Mouse (Mus musculus) limb, embryonic 10.5 days (tissue): Measurements from ENCODE around the gene Dennd5a. TPM values are rescaled to one million over a fixed set of nuclear protein-coding genes. Genes with fewer than 3 reads are reported as not detected.
A peak's percentile ranks its signal among the peaks of the same experiment; 100 is the strongest.
"Not testable (repeated sequence)": the region's sequence is repeated elsewhere in the genome, so short reads cannot be mapped to it uniquely, and the experiment has no call there.

ENCODE experiments used
- DNase-seq: peaks from one replicate; pipeline ENCODE4 v3.0.0-alpha.2; 2017; ENCODE audit warnings: low spot score
- H3K27ac ChIP-seq: fragments of 300-500 bp; sonication (generic); 2 replicates; pipeline ENCODE4 v1.5.1; 2016; ENCODE audit warnings: mild to moderate bottlenecking
- H3K27me3 ChIP-seq: fragments of 300-500 bp; sonication (generic); 2 replicates; pipeline ENCODE4 v1.6.1; 2016; ENCODE audit warnings: low read depth, mild to moderate bottlenecking; ENCODE audit not compliant: poor library complexity, severe bottlenecking
- H3K36me3 ChIP-seq: fragments of 300-500 bp; sonication (generic); 2 replicates; pipeline ENCODE4 v1.6.1; 2016; ENCODE audit warnings: mild to moderate bottlenecking, moderate library complexity
- H3K4me1 ChIP-seq: fragments of 300-500 bp; sonication (generic); 2 replicates; pipeline ENCODE4 v1.6.1; 2016
- H3K4me3 ChIP-seq: fragments of 300-500 bp; sonication (generic); 2 replicates; pipeline ENCODE4 v1.5.1; 2016; ENCODE audit warnings: mild to moderate bottlenecking, moderate library complexity
- H3K9me3 ChIP-seq: fragments of 300-500 bp; sonication (generic); replicated peaks from 2 replicates; pipeline ENCODE4 v1.6.1; 2016; ENCODE audit warnings: mild to moderate bottlenecking
- WGBS: fragments of 180-500 bp; shearing (Covaris S2); methylation state at CpG from one replicate; pipeline ENCODE4 v1.1.7; 2016; 5-methylcytosine and 5-hydroxymethylcytosine counted together
- polyA plus RNA-seq: library from polyadenylated mRNA; unstranded; fragments of >200 nt; fragmentation: Nextera tagmentation; extraction: Ambion mirVana; gene quantifications from 2 replicates; pipeline ENCODE4 v1.2.1, GENCODE M21; 2016

The Dennd5a gene
- polyA plus RNA-seq, 1 experiment from 2014 or later = 30.0 TPM

DNA sequence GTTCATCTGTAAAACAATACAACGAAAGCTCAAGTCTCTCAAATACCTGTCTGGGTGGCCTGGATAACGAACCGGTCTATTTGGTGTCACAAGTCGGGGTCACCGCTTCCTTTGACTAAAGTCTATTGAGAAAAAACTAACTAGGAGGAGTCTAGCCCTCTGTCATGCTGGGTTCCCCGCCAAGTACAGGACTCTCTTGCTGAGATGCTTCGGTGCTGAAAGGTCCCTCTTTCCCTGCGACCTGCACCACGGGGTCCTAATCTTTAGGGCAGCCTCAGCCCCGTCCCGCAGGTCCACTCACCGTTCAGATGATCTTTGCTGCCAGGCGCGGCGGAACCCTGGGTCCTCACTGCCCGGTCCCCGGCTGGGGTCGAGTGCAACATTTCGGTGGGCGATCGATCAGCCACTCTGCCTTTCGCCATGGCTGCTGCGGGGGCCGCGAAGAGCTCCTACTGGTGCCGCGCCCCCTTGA lies 25.4 kb upstream of the Dennd5a start:
- H3K36me3 ChIP-seq = peaks cover 31% of the 10 kb centered on the region
- no peaks in the 10 kb centered on the region for H3K27me3 ChIP-seq
- H3K9me3 ChIP-seq = no peaks in the 10 kb centered on the region
- peaks cover 8% of the 10 kb centered on the region; the same call in 1 of the 2 replicates for H3K4me1 ChIP-seq
- under 1% methylated on average over 27 of the region's 27 CpGs for WGBS
- peak overlapping the region; percentile 75 for H3K4me3 ChIP-seq
- peak overlapping the region; percentile 87 for H3K27ac ChIP-seq
- DNase-seq = no peak

DNA sequence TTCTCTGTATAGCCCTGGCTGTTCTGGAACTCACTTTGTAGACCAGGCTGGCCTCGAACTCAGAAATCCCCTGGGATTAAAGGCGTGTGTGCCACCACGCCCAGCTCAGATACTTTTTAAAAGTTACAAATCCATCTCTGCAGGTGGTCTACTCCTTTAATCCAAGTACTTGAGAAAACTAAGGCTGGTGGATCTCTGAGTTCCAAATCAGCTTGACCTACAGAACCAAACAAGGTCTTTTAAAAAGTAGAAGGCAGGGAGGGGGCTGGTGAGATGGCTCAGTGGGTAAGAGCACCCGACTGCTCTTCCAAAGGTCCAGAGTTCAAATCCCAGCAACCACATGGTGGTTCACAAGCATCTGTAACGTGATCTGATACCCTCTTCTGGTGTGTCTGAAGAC lies 24.3 kb upstream of the Dennd5a start:
- H3K36me3 ChIP-seq = peaks cover 42% of the 10 kb centered on the region
- DNase-seq, H3K27ac ChIP-seq, H3K4me1 ChIP-seq, H3K9me3 ChIP-seq, H3K4me3 ChIP-seq, H3K27me3 ChIP-seq: not testable (repeated sequence)
- 87% methylated on average over 5 of the region's 5 CpGs for WGBS

DNA sequence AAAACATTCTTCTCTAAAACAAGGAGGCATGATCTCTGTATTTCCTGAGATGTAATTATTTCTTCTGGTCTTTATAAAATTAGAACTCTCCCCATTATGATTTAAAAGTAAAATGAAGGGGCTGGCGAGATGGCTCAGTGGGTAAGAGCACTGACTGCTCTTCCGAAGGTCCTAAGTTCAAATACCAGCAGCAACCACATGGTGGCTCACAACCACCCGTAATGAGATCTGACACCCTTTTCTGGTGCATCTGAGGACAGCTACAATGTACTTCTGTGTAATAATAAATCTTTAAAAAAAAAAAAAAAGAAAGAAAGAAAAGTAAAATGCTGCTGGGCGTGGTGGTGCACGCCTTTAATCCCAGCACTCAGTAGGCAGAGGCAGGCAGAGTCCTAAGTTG lies 16.9 kb upstream of the Dennd5a start:
- H3K27me3 ChIP-seq, H3K4me3 ChIP-seq, DNase-seq, H3K9me3 ChIP-seq, H3K4me1 ChIP-seq, H3K27ac ChIP-seq: not testable (repeated sequence)
- peaks cover 83% of the 10 kb centered on the region for H3K36me3 ChIP-seq
- WGBS = 79% methylated on average over 5 of the region's 5 CpGs

DNA sequence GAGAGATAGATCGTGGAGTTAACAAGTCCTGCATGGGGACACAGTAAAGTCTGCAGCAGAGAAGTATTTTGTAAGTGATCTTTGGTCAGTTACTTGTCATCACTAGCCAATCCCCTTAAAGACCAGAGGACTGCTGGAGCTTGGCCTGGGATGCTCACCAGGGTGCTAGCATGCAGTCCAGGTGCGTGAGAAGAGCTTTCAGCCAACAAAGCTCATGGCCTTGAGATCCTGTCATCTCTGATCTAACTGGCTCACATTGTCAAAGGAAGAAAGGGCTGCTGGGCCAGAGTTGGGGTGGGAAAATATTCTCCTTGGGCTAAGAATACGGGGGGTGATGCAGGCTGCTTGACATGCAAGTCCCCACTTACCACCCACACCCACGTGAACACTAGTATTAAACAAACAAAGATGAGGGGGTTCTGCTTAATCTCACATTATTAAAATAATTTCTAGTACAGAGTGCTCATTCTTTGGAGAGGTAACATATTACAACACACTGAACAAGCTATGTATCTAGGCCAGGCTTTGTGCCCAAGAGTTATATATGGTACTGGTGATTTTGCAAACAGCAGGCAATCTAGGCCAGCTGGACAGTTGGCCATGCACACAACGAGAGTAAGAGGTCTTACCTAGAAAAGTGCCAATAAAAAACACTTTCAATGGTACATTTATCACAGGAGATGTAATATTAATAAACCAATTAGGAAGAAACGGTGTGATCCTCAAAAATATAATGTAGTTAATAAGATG lies 15.9 kb upstream of the Dennd5a start:
- Histone ChIP-seq H3K27ac (no peak overlapping the region), H3K4me1 (no peaks in the 10 kb centered on the region), H3K36me3 (peaks cover 74% of the 10 kb centered on the region), H3K27me3 (no peaks in the 10 kb centered on the region), H3K4me3 (no peak overlapping the region), H3K9me3 (no peaks in the 10 kb centered on the region)
- 93% methylated on average over 6 of the region's 6 CpGs for WGBS
- DNase-seq = no peak

DNA sequence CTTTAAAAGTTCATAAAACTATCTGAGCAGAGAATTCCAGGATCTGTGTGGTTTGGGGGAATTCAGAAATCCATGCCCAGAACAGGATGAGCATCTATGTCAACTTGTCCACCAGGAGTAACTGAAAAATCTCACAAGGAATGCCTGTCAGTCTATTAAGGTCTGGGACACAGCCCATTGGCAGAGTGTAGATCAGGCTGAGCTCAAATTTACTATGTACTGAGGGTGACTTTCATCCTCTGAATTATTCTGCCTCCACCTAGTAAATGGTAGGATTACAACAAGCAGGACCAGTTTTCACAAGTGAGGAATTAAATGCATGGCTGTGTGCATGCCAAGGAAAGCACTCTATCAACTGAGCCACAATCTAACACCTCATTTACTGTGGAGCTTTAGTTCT lies 9.3 kb upstream of the Dennd5a start:
- no peak overlapping the region for H3K27ac ChIP-seq
- peaks cover 13% of the 10 kb centered on the region for H3K36me3 ChIP-seq
- H3K9me3 ChIP-seq = no peaks in the 10 kb centered on the region
- no peaks in the 10 kb centered on the region for H3K27me3 ChIP-seq
- no peak for DNase-seq
- H3K4me1 ChIP-seq = peaks cover 6% of the 10 kb centered on the region
- H3K4me3 ChIP-seq = no peak overlapping the region

DNA sequence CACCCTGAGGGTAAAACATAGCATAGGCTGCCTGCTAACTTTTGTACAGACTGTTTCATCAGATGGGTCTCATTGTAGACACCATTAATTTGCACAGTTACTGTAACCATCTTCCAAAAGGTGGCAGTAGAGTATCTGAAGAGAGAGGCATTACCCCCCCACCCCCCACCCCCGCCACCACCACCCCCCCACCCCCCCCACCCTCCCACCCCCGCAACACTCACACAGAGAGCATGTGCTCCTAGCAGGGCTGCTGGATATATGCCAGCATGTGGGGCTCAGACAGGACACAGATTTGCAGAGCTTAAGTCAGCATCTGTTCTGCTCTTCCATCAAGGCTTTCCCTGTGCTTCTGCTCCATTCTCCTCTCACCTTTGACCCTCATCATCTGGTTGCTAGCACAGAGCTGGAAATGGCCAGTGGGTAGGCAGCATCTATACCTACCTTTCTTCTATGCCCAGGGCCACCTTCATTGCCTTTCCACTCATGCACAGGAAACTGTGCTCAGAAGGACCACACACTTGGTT lies 8.7 kb upstream of the Dennd5a start:
- H3K27me3 ChIP-seq = no peaks in the 10 kb centered on the region
- WGBS = 0% methylated on average over 2 of the region's 2 CpGs
- no peak overlapping the region for H3K4me3 ChIP-seq
- H3K9me3 ChIP-seq = no peaks in the 10 kb centered on the region
- no peak for DNase-seq
- peaks cover 6% of the 10 kb centered on the region for H3K4me1 ChIP-seq
- peaks cover 13% of the 10 kb centered on the region for H3K36me3 ChIP-seq
- no peak overlapping the region for H3K27ac ChIP-seq

DNA sequence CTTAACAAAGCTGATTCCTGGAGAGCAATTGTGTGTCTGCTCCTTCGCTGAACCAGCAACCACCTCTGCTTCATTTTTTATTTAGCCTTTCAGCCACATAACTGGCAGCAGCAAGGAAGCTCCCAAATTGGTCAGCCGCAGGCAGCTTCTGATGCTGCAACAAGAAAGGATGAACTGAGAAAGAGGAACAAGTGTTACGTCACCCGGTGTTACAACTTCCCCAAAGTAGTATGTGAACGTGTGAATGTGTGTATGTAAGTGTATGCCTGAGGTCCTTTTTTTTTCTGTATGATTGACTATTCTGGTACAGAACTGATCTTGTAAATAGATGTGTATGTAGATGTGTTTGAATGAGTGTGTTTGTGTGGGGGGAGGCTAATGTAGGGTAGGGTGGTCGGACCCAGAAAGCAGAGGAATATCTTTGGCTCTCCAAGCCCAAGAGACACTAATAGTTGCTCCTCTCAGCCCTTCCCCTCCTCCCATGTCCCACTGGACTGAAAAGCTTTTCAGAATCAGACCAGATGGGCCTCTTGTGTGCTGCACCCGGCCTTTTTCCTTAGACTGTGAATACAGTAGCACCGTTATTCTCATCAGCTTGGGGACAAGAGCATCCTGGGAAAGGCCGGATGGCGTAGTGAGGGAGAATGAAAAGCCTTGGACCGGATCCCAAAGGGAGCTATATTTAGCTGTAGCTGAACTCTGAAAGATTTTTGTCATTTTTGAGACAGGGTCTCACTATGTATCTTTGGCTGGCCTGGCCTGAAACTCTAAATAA lies 7.7 kb upstream of the Dennd5a start:
- H3K27me3 ChIP-seq = no peaks in the 10 kb centered on the region
- 86% methylated on average over 11 of the region's 11 CpGs for WGBS
- H3K27ac ChIP-seq = no peak overlapping the region
- H3K4me3 ChIP-seq = no peak overlapping the region
- DNase-seq = no peak
- peaks cover 7% of the 10 kb centered on the region for H3K36me3 ChIP-seq
- no peaks in the 10 kb centered on the region for H3K9me3 ChIP-seq
- H3K4me1 ChIP-seq = peaks cover 6% of the 10 kb centered on the region

DNA sequence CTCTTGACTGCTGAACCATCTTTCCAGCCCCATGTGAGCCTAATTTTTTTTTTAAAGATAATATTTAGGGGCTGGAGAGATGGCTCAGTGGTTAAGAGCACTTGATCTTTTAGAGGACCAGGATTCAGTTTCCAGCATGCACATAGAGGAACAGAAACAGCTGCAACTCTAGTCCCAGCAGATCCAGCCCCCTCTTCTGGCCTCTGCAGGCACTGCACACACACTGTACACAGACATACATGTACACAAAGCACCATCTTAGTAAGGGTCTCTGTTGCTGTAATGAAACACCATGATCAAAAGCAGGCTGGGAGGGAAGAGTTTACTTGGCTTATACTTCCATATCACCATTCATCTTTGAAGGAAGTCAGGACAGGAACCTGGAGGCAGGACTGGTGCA lies 5.4 kb upstream of the Dennd5a start:
- H3K9me3 ChIP-seq = no peaks in the 10 kb centered on the region
- DNase-seq = no peak
- no peak overlapping the region for H3K4me3 ChIP-seq
- H3K36me3 ChIP-seq = no peaks in the 10 kb centered on the region
- no peaks in the 10 kb centered on the region for H3K27me3 ChIP-seq
- H3K27ac ChIP-seq = no peak overlapping the region
- peaks cover 9% of the 10 kb centered on the region for H3K4me1 ChIP-seq

DNA sequence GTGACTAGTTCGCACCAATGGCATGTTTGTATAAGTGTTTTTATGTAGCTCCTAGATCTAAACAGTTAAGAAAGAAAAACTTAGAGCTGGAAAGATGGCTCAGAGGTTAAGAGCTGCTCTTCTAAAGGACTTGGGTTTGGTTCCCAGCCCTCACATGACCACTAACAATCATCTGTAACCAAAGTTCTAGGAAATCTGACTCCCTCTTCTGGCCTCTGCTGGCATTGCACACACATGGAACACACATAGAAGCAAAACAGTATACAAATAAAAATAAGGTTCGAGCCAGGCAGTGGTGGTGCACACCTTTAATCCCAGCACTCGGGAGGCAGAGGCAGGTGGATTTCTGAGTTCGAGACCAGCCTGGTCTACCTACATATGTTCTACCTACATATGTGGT lies 3.4 kb upstream of the Dennd5a start:
- no peak for DNase-seq
- 92% methylated on average over 4 of the region's 4 CpGs for WGBS
- peaks cover 13% of the 10 kb centered on the region for H3K4me1 ChIP-seq
- no peak overlapping the region for H3K4me3 ChIP-seq
- H3K27me3 ChIP-seq = no peaks in the 10 kb centered on the region
- H3K36me3 ChIP-seq = no peaks in the 10 kb centered on the region
- no peak overlapping the region for H3K27ac ChIP-seq
- no peaks in the 10 kb centered on the region for H3K9me3 ChIP-seq

DNA sequence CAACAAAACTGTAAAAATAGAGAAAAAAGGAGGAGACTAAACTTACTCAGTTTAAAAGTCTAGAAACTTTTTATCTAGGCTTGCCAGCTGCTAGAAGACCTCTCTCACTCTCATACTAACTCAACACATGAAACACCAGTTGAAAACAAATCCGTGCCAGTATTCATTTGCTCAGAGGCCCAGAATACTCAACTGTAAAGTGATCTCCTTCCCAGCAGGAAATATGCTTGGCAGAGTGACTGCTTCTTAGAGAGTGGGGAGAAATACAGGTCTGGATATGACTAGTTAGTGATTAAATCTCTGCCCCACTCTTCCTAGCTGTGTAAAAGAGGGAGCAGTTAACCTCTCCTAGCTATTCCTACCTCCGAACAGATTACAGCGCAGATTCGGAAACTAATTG lies 2.3 kb upstream of the Dennd5a start:
- no peak overlapping the region for H3K27ac ChIP-seq
- H3K9me3 ChIP-seq = no peaks in the 10 kb centered on the region
- no peaks in the 10 kb centered on the region for H3K36me3 ChIP-seq
- DNase-seq = no peak
- no peak overlapping the region for H3K4me3 ChIP-seq
- H3K4me1 ChIP-seq = peaks cover 19% of the 10 kb centered on the region
- 86% methylated on average over 4 of the region's 4 CpGs for WGBS
- H3K27me3 ChIP-seq = no peaks in the 10 kb centered on the region

DNA sequence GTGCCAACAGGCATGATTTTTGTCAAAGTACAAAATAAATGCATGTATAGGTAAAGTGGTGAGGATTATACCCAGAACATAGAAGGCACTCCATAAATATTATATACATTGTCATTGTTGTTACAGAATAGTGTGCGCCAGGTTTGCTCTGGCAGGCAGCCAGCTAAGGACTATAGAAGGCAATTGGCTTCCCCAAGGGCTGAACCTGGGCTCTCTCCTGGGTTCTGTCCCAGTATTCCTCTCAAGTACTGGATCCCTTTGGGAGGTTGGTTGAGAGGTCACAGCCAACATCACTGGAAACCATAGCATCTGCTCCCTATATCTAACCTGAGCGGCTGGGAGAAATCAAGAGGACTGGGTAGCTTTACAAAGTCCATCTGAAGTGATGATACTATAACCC lies 1.3 kb upstream of the Dennd5a start:
- 87% methylated on average over 2 of the region's 2 CpGs for WGBS
- no peak overlapping the region for H3K27ac ChIP-seq

DNA sequence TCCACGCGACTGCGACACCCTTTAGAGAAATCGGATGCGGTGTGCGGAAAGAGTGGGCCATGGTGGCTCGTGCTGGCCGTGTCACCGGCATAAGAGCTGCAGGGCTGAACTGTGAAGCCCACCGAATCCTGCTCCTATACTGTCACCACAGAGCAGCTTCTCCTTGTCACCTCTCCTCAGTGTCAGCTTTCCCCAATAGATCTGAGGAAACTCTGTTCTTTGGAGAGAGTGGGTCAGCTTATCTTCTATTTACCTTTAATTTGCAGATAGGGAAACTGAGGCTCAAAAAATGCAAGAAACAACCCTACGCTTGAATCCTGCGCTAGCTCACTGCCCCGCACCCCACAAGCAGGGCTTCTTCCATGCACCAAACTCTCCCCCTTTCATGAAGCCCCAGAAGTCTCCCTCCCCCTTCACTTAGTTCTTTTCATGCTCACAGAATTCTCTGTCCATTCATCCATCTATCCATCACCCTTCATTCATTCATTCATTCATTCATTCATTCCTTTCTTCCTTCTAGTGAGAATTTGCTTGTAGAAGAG lies 414 bp upstream of the Dennd5a start:
- 9% methylated on average over 13 of the region's 13 CpGs for WGBS
- no peaks in the 10 kb centered on the region for H3K36me3 ChIP-seq
- peaks cover 19% of the 10 kb centered on the region for H3K4me1 ChIP-seq
- no peak for DNase-seq
- H3K27me3 ChIP-seq = no peaks in the 10 kb centered on the region
- peak overlapping the region; percentile 93 for H3K4me3 ChIP-seq
- peak overlapping the region; percentile 96 for H3K27ac ChIP-seq
- no peaks in the 10 kb centered on the region for H3K9me3 ChIP-seq

More for the DNA sequence above, 1.3 kb upstream of the Dennd5a start:
- no peaks in the 10 kb centered on the region for H3K9me3 ChIP-seq
- no peaks in the 10 kb centered on the region for H3K27me3 ChIP-seq
- peaks cover 19% of the 10 kb centered on the region for H3K4me1 ChIP-seq
- no peaks in the 10 kb centered on the region for H3K36me3 ChIP-seq
- no peak overlapping the region for H3K4me3 ChIP-seq
- no peak for DNase-seq
